Mouse (Mus musculus) neural tube, embryonic 13.5 days (tissue): ENCODE data around the gene Dab1. TPM values are rescaled to one million over a fixed set of nuclear protein-coding genes. Genes with fewer than 3 reads are reported as not detected.
A peak's percentile ranks its signal among the peaks of the same experiment; 100 is the strongest.

Source experiments
- ATAC-seq: fragments of 200-750 bp; cut with Nextera tagmentation; 2 replicates; pipeline ENCODE4 v1.8.0; 2017; ENCODE audit warnings: low read depth, mild to moderate bottlenecking, moderate TSS enrichment, moderate library complexity
- H3K27ac ChIP-seq: fragments of 300-500 bp; sonication (generic); replicated peaks from 2 replicates; pipeline ENCODE4 v1.5.1; 2015; ENCODE audit warnings: moderate library complexity, mild to moderate bottlenecking, inconsistent platforms
- H3K27me3 ChIP-seq: fragments of 300-500 bp; sonication (generic); 2 replicates; pipeline ENCODE4 v1.6.1; 2015; ENCODE audit warnings: mild to moderate bottlenecking, inconsistent platforms
- H3K36me3 ChIP-seq: fragments of 300-500 bp; sonication (generic); 2 replicates; pipeline ENCODE4 v1.6.1; 2015; ENCODE audit warnings: mild to moderate bottlenecking, inconsistent platforms
- H3K4me1 ChIP-seq: fragments of 300-500 bp; sonication (generic); replicated peaks from 2 replicates; pipeline ENCODE4 v1.6.1; 2015; ENCODE audit warnings: inconsistent platforms
- H3K4me2 ChIP-seq: fragments of 300-500 bp; sonication (generic); 2 replicates; pipeline ENCODE4 v1.6.1; 2015; ENCODE audit warnings: inconsistent platforms, mild to moderate bottlenecking, moderate library complexity
- H3K4me3 ChIP-seq: fragments of 300-500 bp; sonication (generic); 2 replicates; pipeline ENCODE4 v1.5.1; 2015; ENCODE audit warnings: mild to moderate bottlenecking, inconsistent platforms
- H3K9ac ChIP-seq: fragments of 300-500 bp; sonication (generic); 2 replicates; pipeline ENCODE4 v1.6.1; 2015; ENCODE audit warnings: moderate library complexity, mild to moderate bottlenecking, inconsistent platforms
- H3K9me3 ChIP-seq: fragments of 300-500 bp; sonication (generic); 2 replicates; pipeline ENCODE4 v1.6.1; 2016; ENCODE audit warnings: inconsistent platforms
- WGBS: fragments of 180-500 bp; shearing (Covaris S2); methylation state at CpG from one replicate; pipeline ENCODE4 v1.1.7; 2015; 5-methylcytosine and 5-hydroxymethylcytosine counted together
- polyA plus RNA-seq: library from polyadenylated mRNA; unstranded; fragments of >200 nt; fragmentation: Nextera tagmentation; extraction: Ambion mirVana; gene quantifications from 2 replicates; pipeline ENCODE4 v1.2.1, GENCODE M21; 2015

Dab1 gene
- polyA plus RNA-seq, 1 experiment from 2014 or later: 46.6 TPM

- H3K4me3 ChIP-seq: no peak overlapping the region
- H3K27me3 ChIP-seq: no peaks in the 10 kb centered on the region
- H3K36me3 ChIP-seq: no peaks in the 10 kb centered on the region
- ATAC-seq: no peak
- H3K4me1 ChIP-seq: peaks cover 6% of the 10 kb centered on the region; the same call in 1 of the 2 replicates
- H3K9ac ChIP-seq: no peak overlapping the region
- H3K27ac ChIP-seq: no peak overlapping the region
- 61% methylated on average over 10 of the region's 10 CpGs for WGBS
- H3K4me2 ChIP-seq: no peak overlapping the region
- H3K9me3 ChIP-seq: no peaks in the 10 kb centered on the region
These were observed 684.0 kb downstream of the Dab1 start for GRCm38 (mm10) chr4:104302996-104303652.

- Histone ChIP-seq H3K4me1 (peaks cover 6% of the 10 kb centered on the region; the same call in 1 of the 2 replicates), H3K9me3 (no peaks in the 10 kb centered on the region), H3K4me2 (no peak overlapping the region), H3K27me3 (no peaks in the 10 kb centered on the region), H3K4me3 (no peak overlapping the region), H3K9ac (no peak overlapping the region), H3K27ac (no peak overlapping the region), H3K36me3 (no peaks in the 10 kb centered on the region)
- WGBS: 64% methylated on average over 2 of the region's 2 CpGs
- no peak for ATAC-seq
These were observed 688.6 kb downstream of the Dab1 start for GRCm38 (mm10) chr4:104307781-104308180.

- H3K27ac ChIP-seq: no peak overlapping the region
- no peaks in the 10 kb centered on the region for H3K9me3 ChIP-seq
- H3K4me2 ChIP-seq: no peak overlapping the region
- WGBS: 49% methylated on average over 5 of the region's 5 CpGs
- 0 out of 2 replicates have a peak, but pooled peaks cover 3% of the 10 kb centered on the region for H3K4me1 ChIP-seq
- no peaks in the 10 kb centered on the region for H3K27me3 ChIP-seq
- H3K4me3 ChIP-seq: no peak overlapping the region
- no peak overlapping the region for H3K9ac ChIP-seq
- H3K36me3 ChIP-seq: no peaks in the 10 kb centered on the region
- ATAC-seq: no peak
These were observed 707.1 kb downstream of the Dab1 start for GRCm38 (mm10) chr4:104326221-104326620.

- no peak overlapping the region for H3K9ac ChIP-seq
- peaks cover 4% of the 10 kb centered on the region; the same call in 1 of the 2 replicates for H3K27me3 ChIP-seq
- no peaks in the 10 kb centered on the region for H3K9me3 ChIP-seq
- no peak overlapping the region for H3K27ac ChIP-seq
- no peaks in the 10 kb centered on the region for H3K36me3 ChIP-seq
- ATAC-seq: no peak
- 71% methylated on average over 6 of the region's 6 CpGs for WGBS
- no peak overlapping the region for H3K4me2 ChIP-seq
- H3K4me1 ChIP-seq: no peaks in the 10 kb centered on the region
- no peak overlapping the region for H3K4me3 ChIP-seq
These were observed 712.7 kb downstream of the Dab1 start for GRCm38 (mm10) chr4:104331896-104332295.

- peaks cover 4% of the 10 kb centered on the region; the same call in 1 of the 2 replicates for H3K27me3 ChIP-seq
- no peak overlapping the region for H3K27ac ChIP-seq
- no peak overlapping the region for H3K4me2 ChIP-seq
- H3K9me3 ChIP-seq: no peaks in the 10 kb centered on the region
- H3K36me3 ChIP-seq: no peaks in the 10 kb centered on the region
- H3K4me1 ChIP-seq: no peaks in the 10 kb centered on the region
- no peak overlapping the region for H3K4me3 ChIP-seq
- H3K9ac ChIP-seq: no peak overlapping the region
- 55% methylated on average over 3 of the region's 3 CpGs for WGBS
- ATAC-seq: no peak
These were observed 713.2 kb downstream of the Dab1 start for GRCm38 (mm10) chr4:104332399-104332798.

GRCm38 (mm10) chr4:104337279-104337678 lies 718.1 kb downstream of the Dab1 start:
- Histone ChIP-seq H3K27ac (no peak overlapping the region), H3K36me3 (no peaks in the 10 kb centered on the region), H3K4me3 (no peak overlapping the region), H3K9ac (no peak overlapping the region), H3K4me2 (no peak overlapping the region), H3K4me1 (no peaks in the 10 kb centered on the region), H3K27me3 (peaks cover 4% of the 10 kb centered on the region; the same call in 1 of the 2 replicates), H3K9me3 (no peaks in the 10 kb centered on the region)
- 54% methylated on average over 10 of the region's 10 CpGs for WGBS
- ATAC-seq: 0 out of 2 replicates have a peak, but pooled peaks have one; percentile 8

GRCm38 (mm10) chr4:104338382-104338781 lies 719.2 kb downstream of the Dab1 start:
- Histone ChIP-seq H3K4me1 (no peaks in the 10 kb centered on the region), H3K27me3 (peaks cover 4% of the 10 kb centered on the region; the same call in 1 of the 2 replicates), H3K27ac (no peak overlapping the region), H3K9ac (no peak overlapping the region), H3K4me2 (no peak overlapping the region), H3K9me3 (no peaks in the 10 kb centered on the region), H3K4me3 (no peak overlapping the region), H3K36me3 (no peaks in the 10 kb centered on the region)
- no peak for ATAC-seq
- 88% methylated on average over 2 of the region's 2 CpGs for WGBS

GRCm38 (mm10) chr4:104361345-104361744 lies 742.2 kb downstream of the Dab1 start:
- H3K4me2 ChIP-seq: no peak overlapping the region
- no peaks in the 10 kb centered on the region for H3K9me3 ChIP-seq
- WGBS: 76% methylated on average over 1 of the region's 1 CpGs
- peaks cover 19% of the 10 kb centered on the region for H3K27me3 ChIP-seq
- H3K9ac ChIP-seq: no peak overlapping the region
- no peak for ATAC-seq
- H3K4me1 ChIP-seq: peaks cover 4% of the 10 kb centered on the region; the same call in 1 of the 2 replicates
- no peak overlapping the region for H3K4me3 ChIP-seq
- no peaks in the 10 kb centered on the region for H3K36me3 ChIP-seq
- H3K27ac ChIP-seq: no peak overlapping the region

- no peaks in the 10 kb centered on the region for H3K36me3 ChIP-seq
- H3K4me2 ChIP-seq: peak overlapping the region; percentile 86
- peak overlapping the region; percentile 87; the same call in 1 of the 2 replicates for H3K27ac ChIP-seq
- H3K27me3 ChIP-seq: peaks cover 34% of the 10 kb centered on the region
- 3% methylated on average over 8 of the region's 8 CpGs for WGBS
- no peaks in the 10 kb centered on the region for H3K9me3 ChIP-seq
- no peak for ATAC-seq
- peak overlapping the region; percentile 62 for H3K4me3 ChIP-seq
- peak overlapping the region; percentile 78; the same call in 1 of the 2 replicates for H3K9ac ChIP-seq
- H3K4me1 ChIP-seq: peaks cover 31% of the 10 kb centered on the region
These were observed 747.3 kb downstream of the Dab1 start for GRCm38 (mm10) chr4:104366491-104366890.

- Histone ChIP-seq H3K27ac (peak overlapping the region; percentile 87), H3K9me3 (no peaks in the 10 kb centered on the region), H3K4me1 (peaks cover 31% of the 10 kb centered on the region), H3K4me2 (peak overlapping the region; percentile 86), H3K9ac (peak overlapping the region; percentile 78), H3K27me3 (peaks cover 34% of the 10 kb centered on the region), H3K4me3 (peak overlapping the region; percentile 62), H3K36me3 (no peaks in the 10 kb centered on the region)
- ATAC-seq: peak; percentile 88
- 2% methylated on average over 62 of the region's 94 CpGs for WGBS
These were observed 748.0 kb downstream of the Dab1 start for GRCm38 (mm10) chr4:104366894-104367740.

- H3K4me2 ChIP-seq: peak overlapping the region; percentile 86
- WGBS: 0% methylated on average over 35 of the region's 48 CpGs
- H3K36me3 ChIP-seq: no peaks in the 10 kb centered on the region
- H3K9ac ChIP-seq: peak overlapping the region; percentile 78
- H3K4me1 ChIP-seq: peaks cover 31% of the 10 kb centered on the region
- H3K27me3 ChIP-seq: peaks cover 34% of the 10 kb centered on the region
- no peaks in the 10 kb centered on the region for H3K9me3 ChIP-seq
- peak overlapping the region; percentile 87 for H3K27ac ChIP-seq
- H3K4me3 ChIP-seq: peak overlapping the region; percentile 62
- peak; percentile 57 for ATAC-seq
These were observed 748.7 kb downstream of the Dab1 start for GRCm38 (mm10) chr4:104367741-104368411.
